Mouse (Mus musculus): Measurements from ENCODE around the gene Prim2. TPM values are rescaled to one million over a fixed set of nuclear protein-coding genes. Genes with fewer than 3 reads are reported as not detected.

The Prim2 gene
- polyA plus RNA-seq (2015; fragmentation: Nextera tagmentation; extraction: Ambion mirVana) = 43.6 and 46.3 TPM in 2 replicates

DNA sequence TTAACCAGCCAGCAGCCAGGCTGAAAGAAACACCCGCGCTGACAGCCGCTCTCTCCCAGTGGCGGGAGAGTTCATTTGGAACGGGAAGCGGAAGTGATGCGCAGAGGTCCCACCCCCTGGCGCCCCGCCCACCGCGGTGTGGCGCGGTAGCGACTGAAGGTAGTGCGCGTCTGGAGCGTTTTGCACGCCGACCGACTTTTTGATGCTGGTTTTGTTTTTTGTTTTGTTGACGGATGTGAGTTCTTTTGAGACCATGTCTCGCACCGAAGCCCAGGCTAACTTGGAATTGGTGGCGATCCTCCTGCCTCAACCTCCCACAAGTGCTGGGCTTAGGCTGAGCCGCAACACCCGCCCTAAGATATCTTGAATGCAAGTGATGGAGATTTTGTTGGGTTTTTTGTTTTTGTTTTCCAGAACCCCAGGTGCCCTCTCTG, at the start of gene Prim2:
Gene Prim2 (minus strand): TSS at position 88 of the 434 bp plus-strand sequence.
- DNase-seq (ENCODE audit: low spot score) = peak; percentile 92

DNA sequence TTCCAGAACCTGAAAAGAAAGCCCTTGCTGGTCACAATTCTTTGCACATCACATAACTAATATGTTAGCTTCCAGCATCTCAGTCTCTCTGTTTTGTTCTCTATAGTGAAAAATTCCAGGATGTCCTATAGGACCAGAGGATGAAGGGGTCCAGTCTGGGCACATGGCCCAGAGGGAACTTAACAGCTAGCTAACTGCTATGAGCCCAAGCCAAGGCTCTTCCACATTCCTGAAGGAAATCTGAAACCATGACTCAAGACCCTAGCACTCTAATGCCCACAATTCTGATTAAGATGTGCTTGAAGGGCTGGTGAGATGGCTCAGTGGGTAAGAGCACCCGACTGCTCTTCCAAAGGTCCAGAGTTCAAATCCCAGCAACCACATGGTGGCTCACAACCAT, 48.0 kb upstream of the Prim2 start:
- no peak for DNase-seq (ENCODE audit: low spot score)

DNA sequence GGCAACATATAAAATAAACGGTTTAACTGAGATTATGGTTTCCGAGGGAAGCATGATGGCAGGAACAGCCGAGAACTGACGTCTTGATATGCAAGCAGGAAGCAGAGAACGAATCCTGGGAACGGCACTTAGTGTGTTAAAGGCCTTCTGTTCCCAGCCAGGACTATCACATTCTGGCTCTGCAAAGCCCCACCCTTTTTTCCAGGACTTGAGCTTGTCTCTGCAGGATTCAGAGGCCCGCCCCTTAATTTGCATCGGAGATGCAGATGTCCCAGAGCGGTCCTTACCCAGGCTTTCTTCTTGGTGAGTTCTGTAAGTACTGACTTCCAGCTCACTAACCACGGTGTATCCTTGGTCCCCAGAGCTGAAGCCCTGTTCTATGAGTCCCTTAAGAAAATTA, 45.2 kb upstream of the Prim2 start:
- DNase-seq (ENCODE audit: low spot score) = no peak

DNA sequence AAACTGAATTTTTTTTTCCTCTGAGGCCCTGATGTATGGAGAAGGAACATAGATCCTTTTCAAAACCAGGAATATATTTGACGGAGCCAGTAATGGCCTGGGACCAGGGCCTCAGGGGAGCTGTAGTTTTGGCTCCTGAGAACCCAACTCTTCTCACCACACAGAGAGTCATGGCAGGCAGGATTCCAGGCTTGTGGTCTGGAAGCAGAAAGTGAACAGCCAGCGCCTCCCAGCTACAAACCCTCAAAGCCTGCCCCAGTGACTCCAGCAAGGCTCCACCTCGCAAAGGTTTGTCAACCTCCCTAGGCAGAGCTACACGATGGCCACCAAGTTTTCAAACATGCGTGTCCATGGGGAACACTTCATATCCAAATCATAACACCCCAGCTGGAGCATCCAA, 42.4 kb upstream of the Prim2 start:
- DNase-seq (ENCODE audit: low spot score) = no peak

DNA sequence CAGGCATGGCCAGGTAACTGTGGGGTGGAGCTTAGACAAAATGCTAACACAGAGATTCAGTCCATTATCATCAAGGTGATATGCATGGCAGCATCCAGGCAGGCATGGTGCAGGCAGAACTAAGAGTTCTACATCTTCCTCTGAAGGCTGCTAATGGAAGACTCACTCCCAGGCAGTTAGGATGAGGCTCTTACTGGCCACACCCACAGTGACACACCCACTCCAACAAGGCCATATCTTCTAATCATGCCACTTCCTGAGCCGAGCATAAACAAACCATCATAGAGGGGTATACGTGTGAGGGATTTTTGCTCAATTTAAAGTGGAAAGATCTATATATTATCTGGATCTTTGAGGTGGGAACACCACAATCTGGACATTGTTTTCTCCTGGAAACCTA, 40.0 kb upstream of the Prim2 start:
- no peak for DNase-seq (ENCODE audit: low spot score)

DNA sequence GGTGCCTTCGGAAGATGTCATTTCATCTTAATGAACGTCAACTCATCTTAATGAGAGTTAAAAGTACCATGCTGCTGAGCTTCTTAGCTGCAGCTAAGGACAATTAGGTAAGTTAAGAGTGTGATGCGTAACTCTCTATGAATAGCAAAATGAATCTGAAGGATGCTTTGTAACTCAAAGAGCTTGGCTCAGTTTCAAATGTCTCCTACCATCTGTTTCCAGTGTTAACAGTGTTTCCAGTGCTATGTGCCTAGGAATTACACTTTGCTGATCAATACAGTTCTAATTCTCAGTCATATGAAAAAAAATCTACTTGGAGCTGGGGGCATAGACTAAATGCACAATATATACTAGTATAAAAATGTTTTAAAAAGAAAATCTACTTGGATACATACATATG, 31.6 kb upstream of the Prim2 start:
- no peak for DNase-seq (ENCODE audit: low spot score)

DNA sequence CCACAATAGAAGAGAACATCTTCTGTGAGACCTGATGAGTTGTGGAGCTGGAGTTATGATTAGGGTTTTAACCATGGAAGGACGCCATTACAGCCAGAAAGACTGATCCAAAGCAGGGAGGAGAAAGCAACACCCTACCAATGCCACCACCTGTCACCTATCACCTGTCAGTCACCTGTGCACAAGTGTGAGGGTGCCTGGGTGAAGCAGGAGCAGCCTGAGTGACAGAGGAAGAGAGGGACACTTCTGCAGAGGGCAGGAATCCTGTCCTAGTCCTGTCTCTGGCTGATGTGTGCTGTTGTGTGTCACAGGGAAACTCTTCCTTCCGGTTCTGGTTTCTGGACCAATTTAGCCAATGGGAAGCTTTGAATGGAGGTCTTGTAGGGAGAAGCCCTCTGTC, 26.4 kb upstream of the Prim2 start:
- DNase-seq (ENCODE audit: low spot score) = no peak

DNA sequence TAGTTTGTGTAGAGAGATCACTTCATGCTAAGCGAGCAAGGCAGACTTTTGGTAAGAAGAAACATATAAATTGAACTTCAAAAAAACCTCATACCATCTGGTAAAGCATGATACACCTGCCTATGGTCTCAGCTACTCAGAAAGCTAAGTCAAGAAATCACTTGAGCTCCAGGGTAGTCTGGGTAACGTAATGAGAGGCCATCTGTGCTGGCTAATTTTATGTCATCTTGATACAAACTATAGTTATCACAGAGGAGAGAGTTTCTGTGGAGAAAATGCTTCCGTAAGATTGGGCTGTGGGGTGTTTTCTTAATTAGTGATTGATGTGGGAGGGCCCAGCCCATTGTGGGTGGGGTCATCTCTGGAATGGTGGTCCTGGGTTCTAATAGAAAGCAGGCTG, 24.3 kb upstream of the Prim2 start:
- DNase-seq (ENCODE audit: low spot score) = no peak

DNA sequence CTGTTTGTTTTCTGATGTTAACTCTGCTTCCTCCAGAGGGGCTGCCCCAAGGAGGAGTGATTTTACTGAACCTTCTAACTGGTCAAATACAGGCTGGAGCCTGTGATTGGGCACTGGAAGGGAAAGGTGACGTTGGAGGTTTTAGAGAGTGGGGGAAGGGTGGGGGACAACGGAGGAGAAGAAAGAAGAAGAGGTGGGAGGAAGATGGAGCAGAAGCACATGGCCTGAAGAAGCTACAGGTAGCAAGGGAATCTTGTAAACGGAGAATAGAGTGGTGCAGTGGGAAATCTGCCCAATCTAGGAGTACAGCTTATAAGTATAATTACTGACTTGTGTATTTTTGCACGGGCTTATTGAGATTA, 20.5 kb upstream of the Prim2 start:
- no peak for DNase-seq (ENCODE audit: low spot score)

DNA sequence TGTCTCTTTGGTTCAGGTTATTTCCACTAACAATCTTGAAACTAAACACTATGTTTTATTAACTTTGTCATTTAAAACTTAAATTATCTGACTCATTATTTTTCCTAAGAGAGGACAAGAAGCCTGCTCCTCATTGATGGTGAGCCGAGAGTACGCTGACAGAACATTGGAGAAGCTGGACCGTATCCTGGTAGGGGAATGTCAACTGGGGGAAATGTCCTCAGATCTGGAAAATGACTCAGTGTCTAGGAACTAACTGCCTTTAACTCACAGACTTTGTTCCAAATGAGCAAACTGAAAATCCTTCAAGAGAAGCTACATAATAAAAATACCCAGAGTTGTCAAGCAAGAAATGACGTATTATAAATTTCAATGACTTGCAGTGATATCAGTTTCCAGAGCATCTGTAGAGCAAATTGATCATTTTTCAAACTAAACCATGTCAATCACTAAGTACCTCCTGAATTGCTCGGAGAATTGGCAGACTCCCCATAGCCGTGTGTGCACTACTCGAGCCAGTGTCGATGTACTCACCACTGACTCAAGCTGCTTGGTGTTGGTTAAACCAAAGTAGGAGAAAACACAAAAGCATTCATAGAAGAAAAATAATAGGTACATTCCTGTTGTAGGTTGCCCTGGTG, 20.0 kb upstream of the Prim2 start:
- DNase-seq (ENCODE audit: low spot score) = no peak

DNA sequence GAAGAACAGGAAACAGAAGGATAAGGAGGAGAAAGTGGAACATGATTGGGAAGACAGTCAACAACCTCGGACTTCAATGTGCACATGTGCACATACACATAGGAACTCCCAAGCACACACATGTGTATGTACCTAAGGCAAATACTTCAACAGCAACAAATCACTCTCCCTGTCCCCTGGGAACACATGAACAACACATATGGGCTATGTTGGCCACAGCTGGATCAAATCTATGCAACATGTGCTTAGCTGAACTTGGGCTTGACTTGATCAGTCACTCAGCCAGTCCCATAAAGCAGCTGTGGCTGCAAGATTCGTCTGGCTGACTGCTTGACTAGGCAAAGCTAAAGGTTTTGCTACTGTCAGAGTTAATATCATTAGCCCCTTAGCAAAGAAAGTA, 19.2 kb upstream of the Prim2 start:
- no peak for DNase-seq (ENCODE audit: low spot score)

DNA sequence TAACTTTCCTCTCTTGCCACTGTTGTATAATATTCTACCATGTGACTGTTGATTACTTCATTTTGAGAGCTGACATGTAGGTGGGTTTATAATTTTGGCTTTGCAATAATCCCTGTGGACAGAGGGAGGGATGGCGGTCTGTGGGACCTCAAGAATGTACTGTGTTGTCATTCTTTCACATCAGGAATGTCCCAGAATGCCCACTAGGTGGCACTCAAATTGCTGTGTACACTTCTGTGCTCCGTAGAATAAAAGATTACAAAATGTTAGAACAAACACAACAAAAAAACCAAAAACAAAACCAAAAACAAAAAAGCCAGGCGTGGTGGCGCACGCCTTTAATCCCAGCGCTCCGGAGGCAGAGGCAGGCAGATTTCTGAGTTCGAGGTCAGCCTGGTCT, 14.9 kb upstream of the Prim2 start:
- DNase-seq (ENCODE audit: low spot score) = peak; percentile 32

DNA sequence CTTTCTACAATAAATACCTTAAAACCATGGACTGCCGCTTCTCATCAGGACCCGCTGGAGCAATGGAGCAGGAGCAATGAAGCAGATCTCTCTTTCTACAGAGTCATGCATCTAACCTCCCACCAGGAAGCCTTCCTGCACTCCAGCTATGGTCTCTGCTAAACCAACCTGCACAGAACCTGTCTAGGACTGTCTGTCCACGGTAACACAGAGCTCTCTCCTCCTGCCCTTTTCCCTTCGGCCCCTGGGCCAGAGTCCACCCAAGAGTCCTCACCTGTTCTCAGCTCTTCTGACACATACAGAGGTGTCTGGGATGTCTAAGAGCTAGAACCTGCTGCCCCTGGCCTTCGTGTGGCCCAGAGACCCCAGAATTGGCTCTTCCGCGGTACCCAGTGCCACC, 11.3 kb upstream of the Prim2 start:
- no peak for DNase-seq (ENCODE audit: low spot score)

DNA sequence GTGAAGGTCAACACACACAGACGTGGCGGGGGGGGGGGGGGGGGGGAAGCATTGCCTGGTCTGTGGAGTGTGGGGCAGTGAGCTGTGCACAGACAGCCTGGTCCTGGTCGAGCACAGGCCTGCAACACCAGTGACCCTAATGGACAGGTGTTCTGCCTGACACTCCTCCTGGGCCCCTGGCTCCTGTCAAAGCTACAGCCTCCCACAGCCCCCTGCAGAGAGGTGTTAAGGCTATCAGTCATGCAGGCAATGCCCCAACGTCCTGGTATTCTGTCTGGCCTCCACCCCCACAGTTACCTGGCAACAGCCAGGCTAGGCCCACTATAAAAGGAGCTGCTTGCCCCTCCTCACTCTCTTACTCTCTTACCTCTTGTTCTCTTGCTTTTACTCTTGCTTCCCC, 10.8 kb upstream of the Prim2 start:
- no peak for DNase-seq (ENCODE audit: low spot score)

DNA sequence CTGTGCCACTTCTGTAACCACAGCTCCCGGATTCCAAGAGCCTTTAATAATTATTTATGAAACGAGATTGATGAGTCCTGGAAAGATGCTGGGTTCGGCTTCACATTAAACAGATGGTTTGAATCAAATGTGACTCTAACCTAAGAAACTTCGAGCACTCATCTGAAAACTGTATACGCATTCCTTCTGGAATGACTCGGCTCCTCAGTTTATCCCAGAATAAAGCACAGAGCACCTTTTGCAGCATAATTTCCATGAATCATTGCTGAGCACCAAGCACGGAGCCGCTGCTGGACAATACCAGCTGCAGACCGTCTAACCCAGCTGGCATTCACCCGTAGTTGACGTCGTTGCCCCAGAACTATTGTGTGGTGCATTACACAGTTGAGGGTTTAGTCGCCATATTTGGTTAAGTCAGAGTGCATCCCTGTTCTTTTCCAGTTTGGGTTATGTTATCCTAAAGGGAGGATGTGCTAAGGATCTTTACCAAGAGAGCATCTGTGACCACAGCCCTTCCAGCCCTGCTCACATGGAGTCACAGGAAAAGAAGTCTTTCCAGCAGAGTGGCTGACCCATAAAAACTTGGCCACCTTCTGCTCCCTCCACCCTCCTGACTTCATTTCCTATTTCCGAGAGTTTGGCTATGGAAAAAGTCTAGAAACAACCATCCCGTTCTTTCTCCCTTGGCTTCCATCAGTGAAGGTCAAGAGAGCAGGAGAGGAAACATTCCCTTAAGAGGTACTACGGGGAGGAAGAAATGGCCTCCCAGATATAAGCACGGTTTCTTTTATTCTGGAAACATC, 3.8 kb upstream of the Prim2 start:
- DNase-seq (ENCODE audit: low spot score) = no peak

DNA sequence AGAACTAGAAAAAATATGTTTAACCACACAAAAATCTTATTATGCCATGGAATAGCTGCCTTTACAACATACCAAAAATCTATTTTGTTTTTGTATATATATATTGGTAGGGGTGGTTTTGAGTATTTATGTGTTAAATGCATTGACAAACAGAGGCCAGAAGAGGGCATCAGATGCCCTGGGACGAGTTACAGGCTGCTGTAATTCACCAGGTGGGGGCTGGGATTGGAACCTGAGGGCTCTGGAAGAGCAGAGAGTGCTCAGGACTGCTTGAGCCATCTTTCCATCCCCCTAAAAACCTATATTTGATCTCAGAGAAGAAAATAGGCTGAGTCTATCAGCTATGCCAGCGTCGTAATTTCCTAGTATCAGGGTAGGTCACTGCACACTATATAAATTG, 2.9 kb upstream of the Prim2 start:
- peak; percentile 42 for DNase-seq (ENCODE audit: low spot score)

DNA sequence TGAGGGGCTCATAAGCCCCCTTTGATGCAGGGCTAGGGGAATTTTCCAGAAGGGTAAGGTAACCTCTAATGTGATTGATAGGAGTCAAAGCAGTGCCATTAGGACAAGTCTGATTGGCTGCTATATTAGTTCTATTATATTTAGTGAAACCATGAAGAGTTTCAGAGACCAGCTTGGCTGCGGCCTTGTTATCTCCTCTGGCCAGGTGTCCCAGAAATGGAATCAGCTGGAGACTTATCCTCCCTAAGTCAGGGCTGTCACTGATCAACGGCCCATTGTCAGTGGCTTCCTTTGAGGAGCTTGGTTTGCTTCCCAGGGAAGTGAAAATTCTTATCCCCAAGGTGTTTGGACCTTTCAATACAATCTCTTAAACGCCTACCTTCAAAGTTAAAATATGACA, 2.5 kb upstream of the Prim2 start:
- DNase-seq (ENCODE audit: low spot score) = no peak

DNA sequence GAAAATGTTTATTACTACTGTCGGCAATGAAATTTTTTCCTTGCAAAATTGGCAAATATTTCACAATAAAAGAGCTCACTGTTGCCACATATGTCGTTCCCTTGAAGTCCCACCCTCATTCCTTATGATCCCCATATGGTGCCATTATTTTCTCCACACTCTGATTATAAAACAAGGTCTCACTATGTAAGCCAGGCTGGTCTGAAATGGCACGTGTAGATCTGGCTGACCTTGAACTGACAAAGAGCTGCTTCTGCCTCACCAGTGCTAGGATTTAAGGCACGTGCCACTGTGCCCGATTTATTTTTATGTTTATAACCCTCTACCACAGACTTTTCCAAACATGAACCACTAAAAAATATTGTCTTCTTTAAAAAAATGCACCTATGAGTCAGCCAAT, 1.8 kb upstream of the Prim2 start:
- no peak for DNase-seq (ENCODE audit: low spot score)

DNA sequence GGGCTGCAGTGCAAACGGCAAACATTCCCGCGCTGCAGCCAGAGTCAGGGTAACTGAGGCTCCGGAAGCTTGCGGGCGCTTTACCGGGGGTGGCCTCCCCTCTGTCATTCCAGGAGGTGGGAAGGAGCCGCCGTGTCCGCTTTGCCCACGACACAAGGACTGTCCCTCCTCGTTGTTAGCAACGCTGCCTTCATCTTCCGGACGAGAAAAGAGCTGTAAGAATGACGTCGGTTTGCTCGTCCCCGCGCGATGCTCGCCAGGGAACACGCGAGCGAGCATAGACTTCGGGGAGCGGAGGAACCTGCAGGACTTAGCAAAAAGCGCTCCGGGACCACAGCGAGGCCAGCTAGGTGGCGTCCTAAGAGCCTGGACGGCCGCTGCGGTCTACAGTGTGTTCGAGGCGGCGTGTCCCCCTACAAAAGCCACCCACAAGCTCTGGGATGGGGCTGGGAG, 595 bp upstream of the Prim2 start:
- peak; percentile 79 for DNase-seq (ENCODE audit: low spot score)

DNA sequence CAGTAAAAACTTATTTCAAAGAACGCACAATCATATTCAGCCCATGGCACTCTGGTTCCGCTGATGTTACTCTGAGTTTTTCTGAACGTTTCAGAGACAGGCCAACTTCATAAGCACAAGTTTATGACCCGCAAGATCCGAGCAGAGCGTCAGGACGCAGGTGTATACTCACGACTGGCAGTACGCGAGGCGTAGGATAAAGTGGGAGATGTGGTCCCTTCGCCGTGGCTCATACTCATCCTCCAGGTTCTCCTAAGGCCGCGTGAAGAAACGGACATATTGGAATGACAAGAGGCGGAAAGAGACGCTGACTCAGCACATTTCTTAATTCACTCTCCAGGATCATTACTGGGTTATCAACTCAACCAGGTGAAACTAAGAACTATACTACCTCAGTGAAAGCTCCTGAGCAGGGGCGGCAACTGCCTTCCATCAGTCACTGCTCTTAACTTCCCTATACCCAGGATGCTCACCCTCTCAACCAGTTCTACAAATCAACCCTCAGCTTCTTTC, 5.9 kb downstream of the Prim2 start:
- no peak for DNase-seq (ENCODE audit: low spot score)

DNA sequence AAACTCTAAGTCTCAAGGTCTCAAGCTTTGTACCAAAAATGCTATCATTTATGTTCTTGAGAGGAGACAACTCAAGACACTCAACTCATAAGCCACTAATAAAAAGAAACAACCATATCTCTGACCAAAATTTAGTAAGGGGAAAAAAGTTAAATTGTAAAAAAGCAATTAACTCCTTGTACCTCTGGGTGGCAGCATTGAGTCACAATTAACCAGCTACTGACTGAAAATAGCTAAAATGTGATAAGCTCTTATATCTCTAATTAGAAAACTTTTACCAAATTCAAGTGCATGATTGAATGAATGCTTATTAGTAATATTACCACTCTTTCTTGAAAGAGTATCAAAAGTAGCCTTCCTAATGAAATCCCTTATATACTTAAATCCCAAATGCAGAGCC, 6.4 kb downstream of the Prim2 start:
- peak; percentile 41 for DNase-seq (ENCODE audit: low spot score)

DNA sequence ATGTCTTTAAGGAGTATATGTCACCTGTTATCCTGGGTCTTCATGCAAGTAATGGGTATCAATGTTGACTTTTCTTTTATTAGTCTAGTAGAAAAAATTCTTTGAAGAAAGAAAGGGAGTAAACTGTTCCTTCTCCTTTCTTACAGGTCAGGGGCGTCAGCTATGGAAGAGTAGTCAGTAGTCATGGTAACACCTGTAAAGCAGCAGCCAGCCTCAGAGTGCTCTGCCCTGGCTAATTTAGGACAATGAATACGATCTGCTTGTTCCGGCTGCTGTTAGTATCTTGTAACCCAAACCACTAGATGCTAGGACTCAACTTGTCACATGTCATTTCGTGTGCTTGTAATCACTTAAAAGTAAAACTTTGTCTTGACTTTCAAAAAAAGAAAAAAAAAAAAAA, 11.3 kb downstream of the Prim2 start:
- no peak for DNase-seq (ENCODE audit: low spot score)

DNA sequence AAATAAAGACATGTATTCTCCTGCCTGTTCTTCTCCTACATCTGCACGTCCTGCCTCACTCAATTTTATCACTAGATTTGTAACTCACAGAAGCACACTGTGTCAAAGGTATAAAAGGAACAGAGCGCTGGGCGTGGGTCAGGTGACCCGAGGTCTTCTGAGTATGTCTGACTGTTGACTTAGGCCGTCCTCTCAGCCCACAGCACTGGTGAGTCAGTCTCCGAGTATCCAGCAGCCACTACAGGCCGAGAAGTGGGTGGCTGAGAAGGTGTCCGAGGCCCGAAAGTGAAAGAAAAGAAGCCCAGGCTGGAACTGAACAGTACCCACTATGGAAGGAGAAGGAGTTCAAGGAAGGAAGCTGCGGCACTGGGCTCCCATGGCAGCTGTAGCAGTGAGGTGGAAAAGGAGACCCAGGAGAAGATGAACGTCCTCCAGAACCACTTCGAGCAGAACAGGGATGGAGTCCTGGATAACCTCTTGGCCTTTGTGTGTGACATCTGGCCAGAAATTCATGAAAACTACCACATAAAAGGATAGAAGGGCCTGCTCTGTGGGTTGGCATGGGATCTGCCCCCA, 11.9 kb downstream of the Prim2 start:
- DNase-seq (ENCODE audit: low spot score) = no peak

Data from thymus, postnatal 0 days (tissue).